Mouse (Mus musculus): ENCODE results near the gene Gpd2. TPM values are rescaled to one million over a fixed set of nuclear protein-coding genes. Genes with fewer than 3 reads are reported as not detected.

The Gpd2 gene
- polyA plus RNA-seq, 1 experiment from 2014 or later: 22.2 TPM

DNA sequence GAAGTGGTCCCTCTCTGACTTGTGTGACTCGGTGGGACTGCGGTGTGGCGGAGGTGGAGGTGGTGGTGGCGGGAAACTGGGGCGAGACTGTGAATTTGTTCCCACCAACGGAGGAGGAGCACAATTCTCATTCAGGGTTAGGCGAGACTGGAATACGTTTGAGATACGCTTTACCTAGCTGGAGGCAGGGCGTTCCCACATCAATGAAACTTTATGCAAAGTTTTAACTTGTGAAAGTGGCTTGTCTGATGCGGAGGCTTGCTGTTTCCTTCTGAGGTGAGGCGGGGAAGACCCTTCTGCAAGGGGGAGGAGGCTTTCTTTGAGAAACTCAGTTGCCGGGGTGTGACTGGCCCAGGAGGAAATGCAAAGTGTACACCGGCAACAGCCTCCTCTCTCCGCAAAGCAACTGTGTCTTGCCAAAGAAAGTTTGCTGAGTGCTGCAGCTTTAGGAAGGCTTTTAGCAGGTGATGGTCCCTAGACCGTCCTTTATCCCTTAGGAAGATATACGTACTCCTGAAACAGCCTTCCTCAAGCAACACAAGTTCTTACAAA is 1.3 kb downstream of the Gpd2 start:
- H3K27me3 ChIP-seq (ENCODE audit: control insufficient read depth, insufficient read depth, low read length): no peaks in the 10 kb centered on the region
- H3K9me3 ChIP-seq (ENCODE audit: control insufficient read depth, low read length): no peaks in the 10 kb centered on the region
- peak overlapping the region; percentile 66 for H3K4me3 ChIP-seq (ENCODE audit: low read depth, low read length)
- H3K9ac ChIP-seq (ENCODE audit: low read length): peak overlapping the region; percentile 88
- 2% methylated on average over 17 of the region's 17 CpGs for WGBS
- ATAC-seq (ENCODE audit: insufficient read depth, low FRiP score, low TSS enrichment): no peak; the same call in 1 of the 2 replicates
- DNase-seq (ENCODE audit: low spot score): peak; percentile 28
- H3K4me2 ChIP-seq (ENCODE audit: low read depth): peak overlapping the region; percentile 97
- peaks cover 6% of the 10 kb centered on the region; the same call in 1 of the 2 replicates for H3K4me1 ChIP-seq (ENCODE audit: control insufficient read depth, insufficient read depth, low read length)
- H3K36me3 ChIP-seq (ENCODE audit: control insufficient read depth, insufficient read depth, low read length): no peaks in the 10 kb centered on the region
- H3K27ac ChIP-seq (ENCODE audit: low read depth, low read length): no peak overlapping the region

DNA sequence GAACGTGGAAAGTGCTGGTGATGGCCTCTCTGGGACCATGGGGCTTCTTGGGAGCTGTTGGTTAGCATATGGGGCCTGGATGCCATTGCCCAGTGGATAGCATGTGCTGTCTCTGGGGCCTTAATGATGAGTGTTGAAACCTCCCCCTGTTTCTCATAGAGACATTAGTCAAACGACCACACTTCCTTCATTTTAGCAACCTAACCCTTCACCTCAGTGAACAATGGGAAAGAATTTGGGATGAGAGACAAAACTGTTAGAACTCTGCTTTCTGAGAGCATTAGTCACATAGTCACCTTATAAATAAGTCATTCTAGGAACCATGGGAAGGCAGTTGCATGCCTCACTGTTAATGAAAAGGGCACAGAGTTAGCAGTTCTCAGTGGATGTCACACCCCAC is 1.9 kb downstream of the Gpd2 start:
- no peak overlapping the region for H3K4me2 ChIP-seq (ENCODE audit: low read depth)
- H3K4me3 ChIP-seq (ENCODE audit: low read depth, low read length): no peak overlapping the region; the same call in 1 of the 2 replicates
- H3K36me3 ChIP-seq (ENCODE audit: control insufficient read depth, insufficient read depth, low read length): no peaks in the 10 kb centered on the region
- WGBS: 18% methylated on average over 2 of the region's 2 CpGs
- DNase-seq (ENCODE audit: low spot score): no peak
- no peak overlapping the region for H3K27ac ChIP-seq (ENCODE audit: low read depth, low read length)
- H3K27me3 ChIP-seq (ENCODE audit: control insufficient read depth, insufficient read depth, low read length): no peaks in the 10 kb centered on the region
- H3K9me3 ChIP-seq (ENCODE audit: control insufficient read depth, low read length): no peaks in the 10 kb centered on the region
- H3K9ac ChIP-seq (ENCODE audit: low read length): no peak overlapping the region
- peaks cover 10% of the 10 kb centered on the region; the same call in 1 of the 2 replicates for H3K4me1 ChIP-seq (ENCODE audit: control insufficient read depth, insufficient read depth, low read length)
- no peak for ATAC-seq (ENCODE audit: insufficient read depth, low FRiP score, low TSS enrichment)

DNA sequence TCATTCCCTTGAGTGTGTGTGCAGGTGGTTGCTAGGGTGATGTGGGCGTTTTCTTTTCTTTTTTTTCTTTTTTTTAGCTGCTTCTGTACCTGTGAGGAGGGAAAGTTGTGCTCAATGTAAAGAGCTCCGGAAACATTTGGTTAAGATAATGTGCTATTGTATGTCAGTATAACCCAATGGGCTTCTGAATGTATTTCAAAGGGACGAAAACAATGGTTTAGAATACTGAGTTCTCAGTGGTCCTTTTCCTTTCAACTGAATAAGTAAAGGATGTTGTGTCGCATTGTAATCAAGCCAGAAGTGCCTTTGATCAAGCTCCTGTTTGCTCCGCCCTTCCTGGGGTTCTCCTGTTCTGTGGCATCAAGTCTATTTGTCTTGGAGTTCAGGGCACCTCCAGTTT is 6.6 kb downstream of the Gpd2 start:
- no peak overlapping the region for H3K4me3 ChIP-seq (ENCODE audit: low read depth, low read length)
- 44% methylated on average over 5 of the region's 5 CpGs for WGBS
- no peaks in the 10 kb centered on the region for H3K27me3 ChIP-seq (ENCODE audit: control insufficient read depth, insufficient read depth, low read length)
- H3K36me3 ChIP-seq (ENCODE audit: control insufficient read depth, insufficient read depth, low read length): no peaks in the 10 kb centered on the region
- ATAC-seq (ENCODE audit: insufficient read depth, low FRiP score, low TSS enrichment) (no peak), DNase-seq (ENCODE audit: low spot score) (no peak)
- peaks cover 6% of the 10 kb centered on the region; the same call in 1 of the 2 replicates for H3K4me1 ChIP-seq (ENCODE audit: control insufficient read depth, insufficient read depth, low read length)
- no peak overlapping the region for H3K4me2 ChIP-seq (ENCODE audit: low read depth)
- no peak overlapping the region for H3K27ac ChIP-seq (ENCODE audit: low read depth, low read length)
- no peaks in the 10 kb centered on the region for H3K9me3 ChIP-seq (ENCODE audit: control insufficient read depth, low read length)
- H3K9ac ChIP-seq (ENCODE audit: low read length): no peak overlapping the region

DNA sequence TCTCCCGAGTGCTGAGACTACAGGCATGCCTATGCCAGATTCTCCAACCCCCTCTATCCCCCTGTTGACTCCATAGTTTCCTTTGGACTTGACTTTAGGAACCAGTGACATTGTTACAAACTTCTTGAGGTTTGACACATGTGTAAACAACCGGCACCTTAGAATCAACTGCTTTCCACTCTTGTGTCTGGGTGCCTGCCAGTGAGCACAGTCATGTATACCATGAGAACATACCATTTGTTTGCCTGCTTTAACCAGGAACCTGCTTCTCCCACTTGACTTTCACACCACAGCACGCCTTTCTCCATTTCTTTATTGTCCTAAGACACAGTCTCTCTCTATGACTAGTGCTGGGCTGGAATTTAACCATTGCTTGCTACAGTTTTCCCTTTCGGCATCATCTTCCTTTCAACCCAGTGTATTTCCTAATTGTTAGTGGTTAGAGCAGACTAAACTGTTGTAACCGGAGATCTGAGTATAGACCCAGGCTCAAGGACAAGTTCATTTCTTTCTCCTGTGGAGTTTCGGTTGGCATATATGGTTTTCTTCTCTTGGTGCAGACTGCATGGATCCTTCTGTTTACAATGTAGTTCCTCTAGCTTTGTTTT is 8.4 kb downstream of the Gpd2 start:
- no peak overlapping the region for H3K4me3 ChIP-seq (ENCODE audit: low read depth, low read length)
- WGBS: 92% methylated on average over 6 of the region's 6 CpGs
- H3K36me3 ChIP-seq (ENCODE audit: control insufficient read depth, insufficient read depth, low read length): no peaks in the 10 kb centered on the region
- H3K9me3 ChIP-seq (ENCODE audit: control insufficient read depth, low read length): no peaks in the 10 kb centered on the region
- H3K4me1 ChIP-seq (ENCODE audit: control insufficient read depth, insufficient read depth, low read length): peaks cover 6% of the 10 kb centered on the region; the same call in 1 of the 2 replicates
- ATAC-seq (ENCODE audit: insufficient read depth, low FRiP score, low TSS enrichment) (no peak), DNase-seq (ENCODE audit: low spot score) (no peak)
- no peak overlapping the region for H3K9ac ChIP-seq (ENCODE audit: low read length)
- H3K27me3 ChIP-seq (ENCODE audit: control insufficient read depth, insufficient read depth, low read length): no peaks in the 10 kb centered on the region
- no peak overlapping the region for H3K27ac ChIP-seq (ENCODE audit: low read depth, low read length)
- H3K4me2 ChIP-seq (ENCODE audit: low read depth): no peak overlapping the region

DNA sequence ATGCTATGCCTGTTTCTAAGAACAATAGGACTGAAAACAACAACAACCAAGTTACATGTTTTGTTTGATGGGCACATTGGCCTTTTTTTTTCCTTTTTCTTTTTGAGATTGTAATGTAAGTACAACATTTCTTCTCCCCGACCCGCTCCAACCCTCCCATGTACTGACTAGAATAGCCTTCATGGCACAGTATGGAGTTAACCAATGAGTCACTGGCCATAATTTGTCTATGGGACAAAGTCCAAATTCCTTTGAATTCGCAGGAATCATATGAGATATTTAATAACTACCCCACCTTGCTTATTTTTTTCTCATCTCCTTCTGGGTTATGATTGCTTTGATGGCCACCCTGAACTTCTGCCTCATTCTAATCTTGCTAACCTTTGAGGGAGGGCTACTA is 12.7 kb downstream of the Gpd2 start:
- no peaks in the 10 kb centered on the region for H3K4me1 ChIP-seq (ENCODE audit: control insufficient read depth, insufficient read depth, low read length)
- DNase-seq (ENCODE audit: low spot score) (no peak), ATAC-seq (ENCODE audit: insufficient read depth, low FRiP score, low TSS enrichment) (no peak)
- H3K27me3 ChIP-seq (ENCODE audit: control insufficient read depth, insufficient read depth, low read length): no peaks in the 10 kb centered on the region
- no peaks in the 10 kb centered on the region for H3K36me3 ChIP-seq (ENCODE audit: control insufficient read depth, insufficient read depth, low read length)
- no peak overlapping the region for H3K4me3 ChIP-seq (ENCODE audit: low read depth, low read length)
- no peak overlapping the region for H3K27ac ChIP-seq (ENCODE audit: low read depth, low read length)
- H3K9me3 ChIP-seq (ENCODE audit: control insufficient read depth, low read length): no peaks in the 10 kb centered on the region
- H3K9ac ChIP-seq (ENCODE audit: low read length): no peak overlapping the region
- WGBS: 92% methylated on average over 3 of the region's 3 CpGs
- H3K4me2 ChIP-seq (ENCODE audit: low read depth): no peak overlapping the region

DNA sequence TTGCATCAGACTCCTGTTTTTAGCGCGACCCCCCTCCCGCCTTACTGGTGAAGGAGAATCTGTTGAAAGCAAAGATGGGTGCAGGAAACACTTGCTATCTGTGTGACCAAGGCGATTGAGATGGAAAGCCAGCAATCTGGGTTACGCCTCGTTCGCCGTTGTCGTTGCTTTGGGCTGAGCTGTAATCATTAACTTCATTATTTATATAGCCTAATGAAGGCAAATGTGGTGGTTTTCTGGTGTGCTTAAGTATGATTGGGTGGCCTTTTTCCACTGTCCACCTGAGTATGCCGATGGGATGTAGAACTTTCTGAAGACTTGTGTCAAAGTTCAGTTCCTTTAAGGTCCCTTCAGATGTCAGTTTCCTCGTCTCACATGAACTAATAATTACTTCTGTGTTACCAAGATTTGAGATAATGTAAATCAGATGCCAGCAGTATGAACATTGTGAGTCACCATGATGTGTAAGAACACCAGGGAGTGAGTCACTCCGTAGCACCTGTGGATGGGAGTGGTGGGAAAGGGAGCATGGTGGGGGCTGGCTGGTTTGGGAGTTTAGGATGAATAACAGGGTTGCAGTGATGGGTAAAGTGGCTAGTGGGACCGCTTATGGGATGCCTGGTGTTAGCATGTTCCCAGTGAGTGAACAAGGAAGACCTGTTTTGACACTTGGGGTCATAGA is 14.3 kb downstream of the Gpd2 start:
- H3K27ac ChIP-seq (ENCODE audit: low read depth, low read length): no peak overlapping the region
- ATAC-seq (ENCODE audit: insufficient read depth, low FRiP score, low TSS enrichment): no peak
- H3K36me3 ChIP-seq (ENCODE audit: control insufficient read depth, insufficient read depth, low read length): no peaks in the 10 kb centered on the region
- H3K4me1 ChIP-seq (ENCODE audit: control insufficient read depth, insufficient read depth, low read length): no peaks in the 10 kb centered on the region
- no peak overlapping the region for H3K9ac ChIP-seq (ENCODE audit: low read length)
- DNase-seq (ENCODE audit: low spot score): no peak
- H3K4me2 ChIP-seq (ENCODE audit: low read depth): no peak overlapping the region
- no peaks in the 10 kb centered on the region for H3K27me3 ChIP-seq (ENCODE audit: control insufficient read depth, insufficient read depth, low read length)
- H3K4me3 ChIP-seq (ENCODE audit: low read depth, low read length): no peak overlapping the region
- WGBS: 87% methylated on average over 13 of the region's 13 CpGs
- H3K9me3 ChIP-seq (ENCODE audit: control insufficient read depth, low read length): no peaks in the 10 kb centered on the region

DNA sequence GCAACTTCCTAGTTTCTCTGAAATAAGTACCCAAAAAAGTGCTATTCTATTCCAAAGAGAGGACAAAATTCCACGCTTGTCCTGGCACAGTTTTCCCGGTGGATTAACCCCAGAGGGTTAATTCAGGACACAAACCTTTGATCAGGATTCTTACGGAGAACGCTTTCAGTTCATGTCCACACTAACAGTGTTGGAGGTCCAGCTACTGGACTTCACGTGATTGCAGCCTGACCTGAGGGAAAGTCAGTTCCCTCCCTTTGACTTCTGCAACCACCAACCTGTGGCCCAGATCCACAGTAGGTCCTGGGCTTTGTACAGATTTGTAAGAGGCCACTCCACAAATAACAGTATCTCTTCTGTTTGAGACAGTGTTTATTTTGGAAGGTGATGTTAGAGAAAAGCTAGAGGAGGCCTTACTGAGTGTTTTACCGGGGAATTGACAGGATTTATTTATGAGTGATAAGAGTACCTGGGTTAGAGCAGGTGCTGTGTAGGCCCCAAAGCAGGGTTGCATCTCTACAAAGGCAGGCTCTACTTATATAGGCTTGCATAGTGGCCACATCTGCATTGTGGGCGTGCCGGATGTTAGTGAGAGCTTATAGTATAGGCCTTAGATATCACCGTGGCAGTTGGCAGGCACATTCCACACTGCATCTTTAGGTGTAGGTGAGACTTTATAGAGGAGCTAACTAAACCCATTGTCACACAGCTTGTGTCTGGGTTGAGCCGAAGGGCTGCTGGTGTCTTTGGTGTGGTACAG is 15.3 kb downstream of the Gpd2 start:
- H3K4me2 ChIP-seq (ENCODE audit: low read depth): no peak overlapping the region
- no peaks in the 10 kb centered on the region for H3K4me1 ChIP-seq (ENCODE audit: control insufficient read depth, insufficient read depth, low read length)
- no peaks in the 10 kb centered on the region for H3K36me3 ChIP-seq (ENCODE audit: control insufficient read depth, insufficient read depth, low read length)
- no peaks in the 10 kb centered on the region for H3K27me3 ChIP-seq (ENCODE audit: control insufficient read depth, insufficient read depth, low read length)
- no peak overlapping the region for H3K4me3 ChIP-seq (ENCODE audit: low read depth, low read length)
- DNase-seq (ENCODE audit: low spot score): no peak
- H3K27ac ChIP-seq (ENCODE audit: low read depth, low read length): no peak overlapping the region
- no peak for ATAC-seq (ENCODE audit: insufficient read depth, low FRiP score, low TSS enrichment)
- WGBS: 89% methylated on average over 10 of the region's 10 CpGs
- no peaks in the 10 kb centered on the region for H3K9me3 ChIP-seq (ENCODE audit: control insufficient read depth, low read length)
- H3K9ac ChIP-seq (ENCODE audit: low read length): no peak overlapping the region

DNA sequence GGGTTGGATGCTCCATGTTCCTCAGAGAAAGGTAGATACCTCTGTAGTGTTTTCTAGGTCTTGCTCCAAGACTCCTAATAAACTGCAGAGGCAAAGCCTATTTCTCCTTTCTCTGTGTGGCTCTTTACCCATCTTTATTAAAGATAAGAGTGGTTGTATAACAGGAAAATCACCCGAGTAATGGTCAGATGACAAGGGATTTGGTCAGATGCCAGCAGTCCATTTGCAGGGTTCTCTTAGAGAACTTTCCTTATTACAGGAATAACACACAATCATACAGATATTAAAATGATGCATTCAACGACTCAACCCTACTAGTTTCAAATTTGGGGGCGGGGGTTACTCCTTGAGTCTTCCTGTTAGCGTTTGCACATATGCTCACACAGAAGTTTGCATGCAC is 16.8 kb downstream of the Gpd2 start:
- DNase-seq (ENCODE audit: low spot score) (no peak), ATAC-seq (ENCODE audit: insufficient read depth, low FRiP score, low TSS enrichment) (no peak)
- no peaks in the 10 kb centered on the region for H3K36me3 ChIP-seq (ENCODE audit: control insufficient read depth, insufficient read depth, low read length)
- no peak overlapping the region for H3K4me3 ChIP-seq (ENCODE audit: low read depth, low read length)
- H3K9ac ChIP-seq (ENCODE audit: low read length): no peak overlapping the region
- H3K27ac ChIP-seq (ENCODE audit: low read depth, low read length): no peak overlapping the region
- WGBS: 91% methylated on average over 4 of the region's 4 CpGs
- H3K4me2 ChIP-seq (ENCODE audit: low read depth): no peak overlapping the region
- H3K4me1 ChIP-seq (ENCODE audit: control insufficient read depth, insufficient read depth, low read length): no peaks in the 10 kb centered on the region
- no peaks in the 10 kb centered on the region for H3K9me3 ChIP-seq (ENCODE audit: control insufficient read depth, low read length)
- no peaks in the 10 kb centered on the region for H3K27me3 ChIP-seq (ENCODE audit: control insufficient read depth, insufficient read depth, low read length)
